Mouse (Mus musculus) neural tube, embryonic 15.5 days (tissue): ENCODE results near the gene Bmp2k. TPM values are rescaled to one million over a fixed set of nuclear protein-coding genes. Genes with fewer than 3 reads are reported as not detected.

Source experiments
- ATAC-seq: fragments of 200-750 bp; cut with Nextera tagmentation; 2 replicates; pipeline ENCODE4 v1.8.0; 2017; ENCODE audit warnings: mild to moderate bottlenecking, moderate TSS enrichment, moderate library complexity; ENCODE audit not compliant: low FRiP score
- H3K27ac ChIP-seq: fragments of 300-500 bp; sonication (generic); replicated peaks from 2 replicates; pipeline ENCODE4 v1.5.1; 2015; ENCODE audit warnings: mild to moderate bottlenecking, inconsistent platforms
- H3K27me3 ChIP-seq: fragments of 300-500 bp; sonication (generic); replicated peaks from 2 replicates; pipeline ENCODE4 v1.6.1; 2015; ENCODE audit warnings: inconsistent platforms
- H3K36me3 ChIP-seq: fragments of 300-500 bp; sonication (generic); 2 replicates; pipeline ENCODE4 v1.6.1; 2015; ENCODE audit warnings: inconsistent platforms
- H3K4me1 ChIP-seq: fragments of 300-500 bp; sonication (generic); 2 replicates; pipeline ENCODE4 v1.6.1; 2015; ENCODE audit warnings: inconsistent platforms
- H3K4me2 ChIP-seq: fragments of 300-500 bp; sonication (generic); 2 replicates; pipeline ENCODE4 v1.6.1; 2015; ENCODE audit warnings: inconsistent platforms, mild to moderate bottlenecking, moderate library complexity
- H3K4me3 ChIP-seq: fragments of 300-500 bp; sonication (generic); replicated peaks from 2 replicates; pipeline ENCODE4 v1.5.1; 2015; ENCODE audit warnings: mild to moderate bottlenecking, inconsistent platforms
- H3K9ac ChIP-seq: fragments of 300-500 bp; sonication (generic); replicated peaks from 2 replicates; pipeline ENCODE4 v1.6.1; 2015; ENCODE audit warnings: mild to moderate bottlenecking, inconsistent platforms
- H3K9me3 ChIP-seq: fragments of 300-500 bp; sonication (generic); replicated peaks from 2 replicates; pipeline ENCODE4 v1.6.1; 2016; ENCODE audit warnings: inconsistent platforms
- WGBS: fragments of 180-500 bp; shearing (Covaris S2); methylation state at CpG from one replicate; pipeline ENCODE4 v1.1.7; 2015; ENCODE audit warnings: mixed read lengths; 5-methylcytosine and 5-hydroxymethylcytosine counted together
- polyA plus RNA-seq: library from polyadenylated mRNA; unstranded; fragments of >200 nt; fragmentation: Nextera tagmentation; extraction: Ambion mirVana; gene quantifications from 2 replicates; pipeline ENCODE4 v1.2.1, GENCODE M21; 2015

The Bmp2k gene
- polyA plus RNA-seq, 1 experiment from 2014 or later: 7.8 TPM

DNA sequence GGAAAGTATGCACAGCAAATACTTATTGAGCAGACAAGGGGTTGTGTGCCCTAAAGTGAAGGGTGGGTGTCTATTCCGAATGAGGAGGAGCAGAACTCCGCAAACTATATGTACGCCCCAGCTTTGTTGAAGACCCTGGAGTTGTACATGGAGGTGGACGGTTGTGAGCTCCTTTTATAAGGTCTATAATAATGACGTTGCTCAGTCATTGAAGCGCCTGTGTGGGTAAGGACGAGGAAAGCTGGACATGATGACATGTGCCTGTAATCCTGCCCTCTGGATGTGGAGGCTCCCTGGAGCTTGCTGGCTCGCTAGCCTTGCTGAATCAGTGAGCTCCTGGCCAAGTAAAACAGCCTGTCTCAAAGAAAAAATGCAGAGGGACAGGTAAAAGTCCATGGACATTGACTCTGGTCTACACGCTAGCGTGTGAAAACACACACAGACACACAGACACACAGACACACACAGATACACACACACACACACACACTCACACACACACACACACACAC is 128.0 kb downstream of the Bmp2k start:
- H3K4me1 ChIP-seq: 0 out of 2 replicates have a peak, but pooled peaks cover 3% of the 10 kb centered on the region
- H3K4me3 ChIP-seq: no peak overlapping the region
- H3K36me3 ChIP-seq: no peaks in the 10 kb centered on the region
- peak; percentile 14; the same call in 1 of the 2 replicates for ATAC-seq
- H3K9ac ChIP-seq: no peak overlapping the region
- no peaks in the 10 kb centered on the region for H3K9me3 ChIP-seq
- peaks cover 14% of the 10 kb centered on the region for H3K27me3 ChIP-seq
- 76% methylated on average over 10 of the region's 10 CpGs for WGBS
- no peak overlapping the region for H3K27ac ChIP-seq
- no peak overlapping the region for H3K4me2 ChIP-seq

DNA sequence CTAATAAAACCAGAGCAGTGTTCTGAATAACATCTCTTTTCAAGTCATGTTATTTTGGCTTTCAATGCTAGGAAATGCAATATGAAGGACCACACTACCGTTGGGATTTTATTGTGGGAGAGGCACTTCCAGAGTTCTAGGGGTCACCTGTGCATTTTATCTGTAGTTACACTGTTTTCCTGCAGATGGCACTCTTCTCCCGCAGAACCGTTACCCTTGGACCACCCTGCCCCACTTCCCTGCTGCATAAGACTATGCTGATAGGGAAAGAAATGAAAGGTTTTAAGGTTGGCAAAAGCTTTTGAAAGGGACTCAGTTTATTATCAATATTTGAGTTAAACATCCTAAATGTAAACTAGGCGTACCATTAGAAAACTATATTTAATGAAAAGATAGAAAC is 128.5 kb downstream of the Bmp2k start:
- Histone ChIP-seq H3K9ac (no peak overlapping the region), H3K4me1 (0 out of 2 replicates have a peak, but pooled peaks cover 3% of the 10 kb centered on the region), H3K27me3 (peaks cover 14% of the 10 kb centered on the region), H3K4me2 (no peak overlapping the region), H3K36me3 (no peaks in the 10 kb centered on the region), H3K9me3 (no peaks in the 10 kb centered on the region), H3K27ac (no peak overlapping the region), H3K4me3 (no peak overlapping the region)
- peak; percentile 76 for ATAC-seq
- 19% methylated on average over 4 of the region's 4 CpGs for WGBS

DNA sequence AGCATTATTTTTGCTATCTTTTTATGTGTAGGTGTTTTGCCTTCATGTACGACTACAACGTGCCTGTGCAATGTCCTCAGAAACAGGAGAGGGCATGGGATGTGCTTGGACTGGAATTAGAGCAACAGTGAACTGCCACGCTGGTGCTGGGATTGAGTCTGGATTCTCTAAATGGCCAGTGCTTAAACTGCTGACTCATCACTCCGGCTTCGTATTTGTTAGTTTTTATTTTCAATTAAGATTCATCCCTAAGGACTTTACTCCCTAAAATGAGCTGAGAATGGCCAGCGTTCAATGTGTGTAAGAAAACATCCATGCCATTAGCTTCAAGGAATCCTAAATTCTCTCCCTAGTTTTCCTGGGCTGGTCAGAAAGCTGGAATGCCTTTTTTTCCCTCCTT is 129.8 kb downstream of the Bmp2k start:
- Histone ChIP-seq H3K36me3 (no peaks in the 10 kb centered on the region), H3K27me3 (peaks cover 14% of the 10 kb centered on the region), H3K9ac (no peak overlapping the region), H3K4me3 (no peak overlapping the region), H3K4me1 (0 out of 2 replicates have a peak, but pooled peaks cover 3% of the 10 kb centered on the region), H3K9me3 (no peaks in the 10 kb centered on the region), H3K4me2 (no peak overlapping the region), H3K27ac (no peak overlapping the region)
- no peak for ATAC-seq
- 79% methylated on average over 6 of the region's 6 CpGs for WGBS

DNA sequence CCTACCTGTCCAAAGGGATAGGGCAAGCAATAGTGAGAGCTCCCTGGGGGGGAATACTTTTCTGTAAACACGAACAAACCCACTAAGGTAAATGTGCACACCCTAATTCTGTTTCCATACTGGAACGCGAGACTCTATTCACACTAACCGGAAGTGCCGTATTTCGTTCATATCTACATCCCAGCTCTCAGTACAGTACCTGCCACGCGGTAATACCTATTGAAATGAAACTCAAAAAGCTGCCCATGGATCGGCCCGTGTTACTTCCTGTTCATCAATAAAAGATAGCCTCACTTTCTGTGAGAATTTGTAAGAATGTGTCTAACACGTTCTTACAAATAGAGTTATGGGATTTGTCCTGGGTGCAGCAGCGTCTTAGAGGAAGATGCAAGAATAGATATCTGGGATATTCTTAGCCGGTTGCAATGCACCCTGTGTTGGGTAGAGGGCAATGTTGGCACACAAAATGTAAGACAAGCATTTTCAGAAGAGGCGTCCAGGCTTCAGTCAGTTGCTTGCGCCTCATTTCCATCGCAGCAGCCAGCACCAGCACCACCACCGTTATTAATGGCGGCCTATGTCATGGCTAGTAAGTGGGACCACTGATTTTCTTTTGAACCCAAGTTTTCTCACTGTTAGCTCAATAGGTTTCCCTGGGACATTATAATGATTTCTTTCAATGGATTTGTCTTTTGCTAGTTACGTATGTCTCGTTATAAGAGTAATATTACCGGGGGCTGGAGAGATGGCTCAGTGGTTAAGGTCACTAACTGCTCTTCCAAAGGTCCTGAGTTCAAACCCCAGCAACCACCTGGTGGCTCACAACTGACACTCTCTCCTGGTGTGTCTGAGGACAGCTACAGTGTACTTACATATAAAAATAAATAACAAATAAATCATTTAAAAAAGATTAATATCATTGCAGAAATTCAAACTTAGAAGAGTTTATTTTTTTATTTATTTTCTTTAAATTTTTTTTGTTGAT is 131.0 kb downstream of the Bmp2k start:
- Histone ChIP-seq H3K4me3 (no peak overlapping the region), H3K27me3 (peaks cover 14% of the 10 kb centered on the region), H3K4me2 (no peak overlapping the region), H3K4me1 (0 out of 2 replicates have a peak, but pooled peaks cover 3% of the 10 kb centered on the region), H3K36me3 (no peaks in the 10 kb centered on the region), H3K27ac (no peak overlapping the region), H3K9me3 (no peaks in the 10 kb centered on the region), H3K9ac (no peak overlapping the region)
- ATAC-seq: peak; percentile 65
- 43% methylated on average over 21 of the region's 21 CpGs for WGBS

DNA sequence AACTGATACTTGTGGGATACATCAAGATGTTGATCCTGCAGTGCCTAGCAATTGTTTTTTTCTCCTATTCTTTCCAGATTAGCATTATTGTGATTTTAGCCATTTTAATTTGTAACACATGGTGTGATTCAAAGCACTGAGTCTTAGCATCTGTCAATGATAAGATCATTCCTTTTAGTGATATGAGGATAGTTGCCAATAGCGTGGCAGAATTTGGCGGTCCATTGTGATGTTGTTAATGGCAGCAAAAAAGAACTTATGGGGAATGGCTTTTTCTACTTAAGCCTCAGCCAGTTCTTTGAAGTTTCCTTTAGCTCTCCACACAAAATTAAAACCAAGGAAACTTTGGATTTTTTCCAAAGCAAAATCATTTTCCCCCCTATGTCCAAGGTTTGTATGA is 132.1 kb downstream of the Bmp2k start:
- 82% methylated on average over 2 of the region's 2 CpGs for WGBS
- H3K27ac ChIP-seq: no peak overlapping the region
- H3K4me2 ChIP-seq: no peak overlapping the region
- H3K9me3 ChIP-seq: no peaks in the 10 kb centered on the region
- H3K9ac ChIP-seq: no peak overlapping the region
- H3K4me1 ChIP-seq: 0 out of 2 replicates have a peak, but pooled peaks cover 3% of the 10 kb centered on the region
- ATAC-seq: no peak
- no peak overlapping the region for H3K4me3 ChIP-seq
- peaks cover 11% of the 10 kb centered on the region for H3K27me3 ChIP-seq
- no peaks in the 10 kb centered on the region for H3K36me3 ChIP-seq

DNA sequence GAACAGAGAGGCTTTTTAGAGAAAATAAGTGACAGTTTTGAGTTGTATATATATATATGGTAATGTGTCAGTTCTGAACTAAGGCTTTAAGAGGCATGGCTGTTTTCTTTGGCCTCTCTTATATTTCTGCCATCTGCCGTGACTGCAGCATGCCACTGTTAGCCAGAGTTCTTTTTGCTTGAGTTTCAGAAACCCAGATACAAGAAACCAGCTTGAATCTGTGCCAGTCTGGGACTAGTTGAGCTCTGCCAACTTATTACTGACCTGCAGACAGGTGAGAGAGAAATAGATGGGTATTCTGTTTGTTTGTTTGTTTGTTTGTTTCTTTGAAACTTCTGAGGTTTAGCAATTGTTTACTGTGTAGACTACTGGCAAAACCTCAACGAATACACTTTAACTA is 137.8 kb downstream of the Bmp2k start:
- Histone ChIP-seq H3K4me3 (no peak overlapping the region), H3K4me1 (no peaks in the 10 kb centered on the region), H3K9me3 (no peaks in the 10 kb centered on the region), H3K27ac (no peak overlapping the region), H3K27me3 (no peaks in the 10 kb centered on the region), H3K9ac (no peak overlapping the region), H3K4me2 (no peak overlapping the region), H3K36me3 (no peaks in the 10 kb centered on the region)
- no peak for ATAC-seq
- WGBS: 84% methylated on average over 2 of the region's 2 CpGs

Other genes with a start within 250 kb of the Bmp2k start
- 26.7 and 28.2 TPM in 2 replicates for gene Anxa3, start 204.3 kb upstream of the Bmp2k start, polyA plus RNA-seq
- gene Paqr3, start 113.9 kb downstream of the Bmp2k start, polyA plus RNA-seq: 15.7 and 17.6 TPM in 2 replicates